ENCODE assay signal across 1 mouse cellular context in genomic region chr11:106428556-106428955, GRCm38 (mm10).
TF ChIP-seq lines count a peak whose summit lies in the region.

No protein-coding gene starts in this region.

TF ChIP-seq in MEL, 35 proteins besides CTCF, POLR2A, EP300 and RAD21 (continued from another document):
- TF ChIP-seq MAFK (IDR thresholded peaks at IDR 0.05; ENCODE audit: borderline replicate concordance, low read depth, low read length) (no peak), MYC (IDR thresholded peaks at IDR 0.05; ENCODE audit: low read depth, low read length) (no peak), GABPA (IDR thresholded peaks at IDR 0.05; ENCODE audit: low read depth, low read length) (no peak), KAT2A (conservative IDR thresholded peaks at IDR 0.05; ENCODE audit: low read depth, low read length) (no peak), MAX (IDR thresholded peaks at IDR 0.05; ENCODE audit: low read length) (no peak), JUND (IDR thresholded peaks at IDR 0.05; ENCODE audit: low read depth, low read length) (no peak), POLR2AphosphoS2 (IDR thresholded peaks at IDR 0.05; ENCODE audit: low read length) (no peak), MAZ (IDR thresholded peaks at IDR 0.05; ENCODE audit: low read depth, low read length) (no peak), UBTF (IDR thresholded peaks at IDR 0.05; ENCODE audit: borderline replicate concordance, insufficient read depth, low read depth, low read length) (no peak), ELF1 (IDR thresholded peaks at IDR 0.05; ENCODE audit: low read depth, low read length) (no peak)
